Mouse (Mus musculus) heart, embryonic 16.5 days (tissue): ENCODE measurements around the gene Tnfsf11. TPM values are rescaled to one million over a fixed set of nuclear protein-coding genes. Genes with fewer than 3 reads are reported as not detected.

ENCODE experiments used
- ATAC-seq: fragments of 200-750 bp; cut with Nextera tagmentation; replicated peaks from 2 replicates; pipeline ENCODE4 v1.8.0; 2017; ENCODE audit warnings: moderate number of reproducible peaks; ENCODE audit not compliant: insufficient read depth, low FRiP score; ENCODE audit errors: extremely low read depth
- H3K27ac ChIP-seq: fragments of 300-500 bp; sonication (generic); 2 replicates; pipeline ENCODE4 v1.5.1; 2014; ENCODE audit warnings: mild to moderate bottlenecking, low read length, control low read depth, moderate library complexity
- H3K27me3 ChIP-seq: fragments of 300-500 bp; sonication (generic); 2 replicates; pipeline ENCODE4 v1.6.1; 2014; ENCODE audit warnings: low read length, mixed read lengths; ENCODE audit not compliant: control insufficient read depth, insufficient read depth
- H3K36me3 ChIP-seq: fragments of 300-500 bp; sonication (generic); 2 replicates; pipeline ENCODE4 v1.6.1; 2014; ENCODE audit not compliant: control insufficient read depth, insufficient read depth
- H3K4me1 ChIP-seq: fragments of 300-500 bp; sonication (generic); 2 replicates; pipeline ENCODE4 v1.6.1; 2014; ENCODE audit warnings: low read length, mixed read lengths; ENCODE audit not compliant: control insufficient read depth, insufficient read depth
- H3K4me2 ChIP-seq: fragments of 300-500 bp; sonication (generic); 2 replicates; pipeline ENCODE4 v1.6.1; 2014; ENCODE audit warnings: low read depth, mild to moderate bottlenecking, control low read depth, low read length
- H3K4me3 ChIP-seq: fragments of 300-500 bp; sonication (generic); 2 replicates; pipeline ENCODE4 v1.5.1; 2014; ENCODE audit warnings: mild to moderate bottlenecking, control low read depth, low read length
- H3K9ac ChIP-seq: fragments of 300-500 bp; sonication (generic); 2 replicates; pipeline ENCODE4 v1.6.1; 2014; ENCODE audit warnings: low read length, control low read depth
- H3K9me3 ChIP-seq: fragments of 300-500 bp; sonication (generic); replicated peaks from 2 replicates; pipeline ENCODE4 v1.6.1; 2016; ENCODE audit warnings: low read length; ENCODE audit not compliant: control insufficient read depth
- WGBS: fragments of 180-500 bp; shearing (Covaris S2); extraction: QIAGEN DNeasy Blood & Tissue Kit; methylation state at CpG from one replicate; pipeline ENCODE4 v1.1.7; 2014; 5-methylcytosine and 5-hydroxymethylcytosine counted together
- polyA plus RNA-seq: library from polyadenylated mRNA; unstranded; fragments of >200 nt; fragmentation: Nextera tagmentation; extraction: Ambion mirVana; gene quantifications from 2 replicates; pipeline ENCODE4 v1.2.1, GENCODE M21; 2015

Gene Tnfsf11
- 0.36 and 0.97 TPM in 2 replicates for polyA plus RNA-seq

DNA sequence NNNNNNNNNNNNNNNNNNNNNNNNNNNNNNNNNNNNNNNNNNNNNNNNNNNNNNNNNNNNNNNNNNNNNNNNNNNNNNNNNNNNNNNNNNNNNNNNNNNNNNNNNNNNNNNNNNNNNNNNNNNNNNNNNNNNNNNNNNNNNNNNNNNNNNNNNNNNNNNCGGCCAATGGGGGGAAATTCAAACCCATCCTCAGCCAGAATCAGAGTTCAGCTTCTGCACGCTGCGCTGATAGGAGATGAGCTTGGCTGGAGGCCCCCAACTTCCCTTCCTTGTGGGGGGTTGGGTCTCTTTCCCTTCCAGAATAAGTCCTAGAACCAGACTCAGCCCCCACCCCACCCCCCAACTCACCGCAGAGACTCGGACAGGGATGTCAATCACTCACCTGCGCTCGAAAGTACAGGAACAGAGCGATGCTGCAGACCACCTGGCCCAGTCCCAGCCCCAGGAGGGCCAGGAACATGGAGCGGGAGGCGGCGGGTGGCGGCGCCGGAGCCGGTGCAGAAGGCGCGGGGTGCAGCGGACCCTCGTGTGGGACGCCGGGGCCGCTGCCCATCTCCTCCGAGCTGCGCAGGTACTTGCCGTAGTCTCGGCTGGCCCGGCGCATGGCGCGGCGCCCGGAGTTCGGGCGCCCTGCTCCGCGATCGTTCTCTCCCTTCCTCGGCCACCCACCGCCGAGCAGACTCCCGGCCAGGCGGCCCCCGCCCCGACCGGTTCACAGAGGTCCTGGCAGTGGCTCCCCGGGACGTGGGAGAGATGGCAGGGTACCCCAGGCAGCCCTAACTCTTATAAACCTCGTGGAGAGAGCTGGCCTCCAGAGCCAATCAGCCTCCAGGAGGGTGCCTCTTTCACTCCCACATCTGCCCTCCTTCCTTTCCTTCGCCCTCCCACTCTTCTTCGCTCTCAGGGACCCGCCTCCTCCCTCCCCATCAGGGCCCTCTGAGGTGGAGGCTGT, at the start of gene Tnfsf11:
Tnfsf11 (minus strand) TSS at position 758 of the 952 bp plus-strand sequence.
- H3K27me3 ChIP-seq = peaks cover 26% of the 10 kb centered on the region
- H3K4me3 ChIP-seq = peak within 1 kb of the TSS; percentile 62
- no peaks in the 10 kb centered on the region for H3K36me3 ChIP-seq
- ATAC-seq = peak; percentile 65
- no peak within 1 kb of the TSS for H3K27ac ChIP-seq
- H3K4me2 ChIP-seq = peak within 1 kb of the TSS; percentile 83
- WGBS = 2% methylated on average over 45 of the region's 51 CpGs
- H3K4me1 ChIP-seq = peaks cover 6% of the 10 kb centered on the region; the same call in 1 of the 2 replicates
- no peaks in the 10 kb centered on the region for H3K9me3 ChIP-seq
- peak within 1 kb of the TSS; percentile 55 for H3K9ac ChIP-seq

DNA sequence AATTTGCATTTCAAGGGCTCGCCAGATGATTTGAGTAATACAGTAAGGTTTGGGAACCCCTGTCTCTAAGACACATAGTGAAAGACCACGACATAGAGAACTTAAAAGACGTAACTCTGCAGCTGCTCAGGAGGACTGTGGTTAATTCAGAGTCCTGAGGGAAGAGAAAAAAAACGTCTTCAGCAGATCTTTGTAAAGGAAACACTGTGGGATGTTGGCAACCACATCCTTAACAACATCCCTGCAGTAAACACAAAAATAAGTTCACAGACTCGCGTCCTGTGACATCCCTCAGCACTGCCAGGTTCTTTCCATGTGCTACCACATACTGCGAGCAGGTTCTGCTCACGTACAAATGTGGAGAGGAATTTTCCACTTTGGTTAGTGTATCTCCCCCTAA, 48.9 kb upstream of the Tnfsf11 start:
- no peak overlapping the region for H3K4me2 ChIP-seq
- no peak overlapping the region for H3K9ac ChIP-seq
- H3K27me3 ChIP-seq = no peaks in the 10 kb centered on the region
- no peaks in the 10 kb centered on the region for H3K36me3 ChIP-seq
- peak overlapping the region; percentile 30; the same call in 1 of the 2 replicates for H3K27ac ChIP-seq
- 56% methylated on average over 8 of the region's 8 CpGs for WGBS
- H3K4me3 ChIP-seq = no peak overlapping the region
- H3K4me1 ChIP-seq = no peaks in the 10 kb centered on the region
- no peaks in the 10 kb centered on the region for H3K9me3 ChIP-seq
- no peak; the same call in 1 of the 2 replicates for ATAC-seq

DNA sequence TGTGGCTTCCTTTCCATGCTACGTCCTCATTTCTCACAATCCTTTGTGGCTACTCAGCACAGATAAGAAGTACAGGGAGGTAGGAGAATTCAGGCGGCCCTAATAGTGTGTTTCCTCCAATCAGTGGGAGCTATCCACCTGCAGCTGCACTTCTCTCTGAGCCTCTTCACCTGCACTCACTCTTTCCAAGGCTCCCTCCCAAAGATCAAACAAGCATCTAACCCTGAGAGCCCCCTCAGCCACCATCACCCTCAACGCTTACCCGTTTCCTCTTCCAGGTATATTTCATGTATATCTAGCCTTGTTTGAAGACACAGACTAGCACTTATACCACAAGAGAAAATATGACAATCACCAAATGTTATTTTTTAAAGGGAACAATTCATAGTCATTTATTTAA, 47.5 kb upstream of the Tnfsf11 start:
- no peak overlapping the region for H3K4me3 ChIP-seq
- WGBS = 61% methylated on average over 4 of the region's 4 CpGs
- H3K4me1 ChIP-seq = no peaks in the 10 kb centered on the region
- H3K27ac ChIP-seq = no peak overlapping the region
- H3K4me2 ChIP-seq = no peak overlapping the region
- no peak overlapping the region for H3K9ac ChIP-seq
- no peaks in the 10 kb centered on the region for H3K9me3 ChIP-seq
- H3K27me3 ChIP-seq = no peaks in the 10 kb centered on the region
- no peak; the same call in 1 of the 2 replicates for ATAC-seq
- no peaks in the 10 kb centered on the region for H3K36me3 ChIP-seq

DNA sequence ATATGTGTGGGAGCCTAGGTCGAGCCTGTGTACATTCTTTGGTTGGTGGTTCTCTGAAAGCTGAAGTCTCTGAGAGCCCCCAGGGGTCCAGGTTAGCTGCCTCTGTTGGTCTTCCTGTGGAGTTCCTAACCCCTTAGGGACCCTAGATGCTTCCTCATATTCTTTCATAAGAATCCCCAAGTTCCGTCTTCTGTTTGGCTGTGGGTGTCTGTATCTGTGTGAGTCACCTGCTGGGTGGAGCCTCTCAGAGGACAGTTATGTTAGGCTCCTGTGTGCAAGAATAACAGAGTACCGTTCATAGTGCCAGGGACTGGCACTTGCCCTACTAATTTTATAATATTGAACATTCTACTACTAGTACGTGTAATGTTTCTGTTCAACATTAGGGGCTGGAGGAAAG, 45.0 kb upstream of the Tnfsf11 start:
- Histone ChIP-seq H3K4me3 (no peak overlapping the region), H3K36me3 (no peaks in the 10 kb centered on the region), H3K27ac (no peak overlapping the region), H3K4me1 (no peaks in the 10 kb centered on the region), H3K27me3 (no peaks in the 10 kb centered on the region), H3K9ac (no peak overlapping the region), H3K9me3 (no peaks in the 10 kb centered on the region), H3K4me2 (no peak overlapping the region)
- ATAC-seq = no peak
- 55% methylated on average over 4 of the region's 4 CpGs for WGBS

DNA sequence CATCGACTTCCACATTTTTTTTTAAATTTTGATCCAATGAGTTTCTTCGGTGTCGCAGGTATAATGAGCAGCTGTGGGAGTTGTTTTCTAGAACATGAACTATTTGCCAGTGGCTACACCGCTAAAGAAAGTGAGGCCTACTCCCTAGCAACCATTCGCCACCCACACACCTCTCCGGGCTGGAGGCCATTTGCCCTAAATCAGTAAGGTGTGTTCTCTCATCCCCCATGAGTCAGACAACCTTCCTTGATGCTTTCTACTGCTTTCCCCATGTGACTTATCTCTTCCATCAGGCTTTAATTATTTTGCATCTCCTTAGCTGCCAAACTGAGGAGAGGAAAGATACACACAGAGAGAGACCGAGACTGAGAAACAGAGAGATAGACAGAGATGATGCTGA, 43.7 kb upstream of the Tnfsf11 start:
- Histone ChIP-seq H3K36me3 (no peaks in the 10 kb centered on the region), H3K9ac (no peak overlapping the region), H3K27ac (no peak overlapping the region), H3K4me3 (no peak overlapping the region), H3K4me1 (no peaks in the 10 kb centered on the region), H3K4me2 (no peak overlapping the region), H3K9me3 (no peaks in the 10 kb centered on the region), H3K27me3 (no peaks in the 10 kb centered on the region)
- no peak for ATAC-seq
- WGBS = 85% methylated on average over 7 of the region's 7 CpGs

DNA sequence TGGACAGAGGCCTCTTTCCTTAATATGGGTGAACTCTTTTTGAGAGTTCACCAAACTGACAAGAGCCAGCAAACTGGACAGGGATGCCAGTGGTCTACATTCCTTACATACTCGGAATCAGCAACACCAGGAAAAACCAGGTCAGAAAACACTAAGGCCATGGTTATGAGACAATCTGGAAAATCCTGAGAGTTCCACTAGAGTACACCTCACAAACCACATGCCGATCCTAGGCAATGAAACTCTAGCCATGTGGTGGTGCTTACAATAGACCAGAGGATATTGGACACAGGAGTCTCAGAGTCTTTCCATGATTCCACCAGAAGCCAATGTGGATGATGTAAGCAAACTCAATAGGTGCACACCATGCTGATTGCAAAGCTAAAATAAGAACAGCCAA, 39.9 kb upstream of the Tnfsf11 start:
- Histone ChIP-seq H3K4me2 (no peak overlapping the region), H3K4me3 (no peak overlapping the region), H3K27ac (no peak overlapping the region), H3K36me3 (no peaks in the 10 kb centered on the region), H3K27me3 (no peaks in the 10 kb centered on the region), H3K9me3 (no peaks in the 10 kb centered on the region), H3K9ac (no peak overlapping the region), H3K4me1 (no peaks in the 10 kb centered on the region)
- ATAC-seq = no peak
- 74% methylated on average over 2 of the region's 2 CpGs for WGBS

DNA sequence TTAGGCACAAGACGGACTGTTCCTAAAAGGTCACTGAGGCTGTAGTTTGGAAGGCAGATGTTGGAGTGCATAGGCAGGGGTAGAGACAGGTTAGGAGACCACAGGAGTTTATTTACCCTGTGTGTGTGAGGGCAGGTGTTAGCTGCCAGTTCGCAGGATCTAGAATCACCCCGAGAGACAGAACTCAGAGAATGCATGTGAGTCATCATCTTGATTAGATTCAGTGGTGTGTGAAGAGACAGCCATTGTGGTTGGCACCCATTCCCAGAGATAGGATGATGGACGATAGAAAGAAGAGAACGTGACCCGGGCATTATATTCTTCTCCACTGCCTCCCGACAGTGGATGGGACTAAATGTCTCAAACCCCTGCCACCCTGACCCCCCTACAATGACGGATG, 35.2 kb upstream of the Tnfsf11 start:
- ATAC-seq = no peak
- H3K9ac ChIP-seq = no peak overlapping the region
- H3K4me3 ChIP-seq = no peak overlapping the region
- H3K4me1 ChIP-seq = no peaks in the 10 kb centered on the region
- no peaks in the 10 kb centered on the region for H3K36me3 ChIP-seq
- no peak overlapping the region for H3K27ac ChIP-seq
- H3K4me2 ChIP-seq = no peak overlapping the region
- WGBS = 61% methylated on average over 8 of the region's 8 CpGs
- H3K9me3 ChIP-seq = no peaks in the 10 kb centered on the region
- no peaks in the 10 kb centered on the region for H3K27me3 ChIP-seq

DNA sequence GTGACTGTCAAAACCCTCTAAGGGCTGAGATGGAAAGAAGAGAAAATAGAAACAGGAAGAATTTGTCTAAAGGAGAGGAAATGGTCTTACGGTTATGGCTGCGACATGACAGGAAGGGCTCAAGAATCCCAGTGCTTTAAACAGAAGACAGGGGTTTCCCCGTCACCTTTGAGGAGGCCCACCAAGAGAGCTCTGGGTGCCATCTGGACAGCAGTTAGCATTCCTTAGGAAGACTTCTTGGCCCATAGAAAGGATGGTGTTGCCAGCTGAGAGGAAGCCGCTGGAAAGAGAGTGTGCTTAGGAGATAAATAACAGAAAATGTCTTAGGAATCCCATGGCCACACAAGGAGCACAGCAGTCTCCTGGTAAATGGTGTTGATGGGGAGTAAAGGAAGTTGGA, 34.3 kb upstream of the Tnfsf11 start:
- no peaks in the 10 kb centered on the region for H3K36me3 ChIP-seq
- H3K9ac ChIP-seq = no peak overlapping the region
- no peak for ATAC-seq
- H3K4me3 ChIP-seq = no peak overlapping the region
- 64% methylated on average over 4 of the region's 4 CpGs for WGBS
- H3K4me2 ChIP-seq = no peak overlapping the region
- H3K9me3 ChIP-seq = no peaks in the 10 kb centered on the region
- H3K27ac ChIP-seq = no peak overlapping the region
- H3K27me3 ChIP-seq = no peaks in the 10 kb centered on the region
- no peaks in the 10 kb centered on the region for H3K4me1 ChIP-seq

DNA sequence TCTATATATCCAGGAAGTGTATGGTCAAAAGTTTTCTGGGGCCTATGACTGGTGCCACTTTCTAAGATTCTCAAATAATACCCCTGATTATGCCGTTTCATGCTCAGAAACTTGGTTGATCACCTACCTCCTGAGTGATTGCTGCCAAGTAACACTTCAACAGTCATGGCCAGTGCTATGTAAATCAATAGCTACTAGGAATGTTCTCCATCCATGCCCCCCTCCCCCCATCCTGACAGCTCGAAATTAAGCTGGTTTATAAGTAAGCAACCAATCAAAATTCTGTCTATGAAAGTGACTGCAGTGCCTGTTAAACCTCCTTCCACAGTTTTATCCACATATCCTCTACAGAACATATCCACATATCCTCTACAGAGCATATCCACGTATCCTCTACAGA, 25.5 kb upstream of the Tnfsf11 start:
- H3K27me3 ChIP-seq = no peaks in the 10 kb centered on the region
- WGBS = 78% methylated on average over 3 of the region's 3 CpGs
- H3K4me3 ChIP-seq = no peak overlapping the region
- no peak overlapping the region for H3K9ac ChIP-seq
- no peaks in the 10 kb centered on the region for H3K9me3 ChIP-seq
- H3K27ac ChIP-seq = no peak overlapping the region
- no peak for ATAC-seq
- H3K36me3 ChIP-seq = no peaks in the 10 kb centered on the region
- H3K4me2 ChIP-seq = no peak overlapping the region
- H3K4me1 ChIP-seq = peaks cover 17% of the 10 kb centered on the region
